Mouse (Mus musculus) CD4-positive helper T cell, adult 2 months (primary cell): ENCODE data around the gene Actn4.

Experiments used
- DNase-seq: peaks from one replicate; pipeline ENCODE4 v3.0.0-alpha.2; 2012; ENCODE audit warnings: low read depth, missing footprints, low spot score

The Actn4 gene

GRCm38 (mm10) chr7:28850642-28851041 is 111.5 kb downstream of the Actn4 start:
- DNase-seq: no peak

GRCm38 (mm10) chr7:28849700-28850236 is 112.4 kb downstream of the Actn4 start:
- DNase-seq: no peak

DNA sequence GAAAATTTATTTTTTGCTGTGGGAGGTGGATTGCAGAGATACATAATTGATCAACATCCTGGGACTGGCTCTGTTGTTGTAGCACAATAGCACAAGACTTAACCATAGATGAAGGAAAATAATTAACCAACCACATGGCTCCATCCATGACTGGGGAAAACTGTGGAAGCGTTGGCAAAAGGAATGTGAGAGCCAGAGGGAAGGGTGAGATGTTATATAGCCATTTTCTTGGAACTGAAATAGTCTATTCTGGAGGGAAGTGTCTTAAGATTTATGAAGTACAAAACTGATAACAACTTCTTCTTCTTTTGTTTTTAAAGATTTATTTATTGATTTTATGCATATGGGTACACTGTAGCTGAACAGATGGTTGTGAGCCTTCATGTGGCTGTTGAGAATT is 114.9 kb downstream of the Actn4 start:
- no peak for DNase-seq
